Mouse (Mus musculus): ENCODE measurements around the gene Slu7. TPM values are rescaled to one million over a fixed set of nuclear protein-coding genes. Genes with fewer than 3 reads are reported as not detected.

Slu7 gene
- polyA plus RNA-seq, 1 experiment, result 4.1 TPM

DNA sequence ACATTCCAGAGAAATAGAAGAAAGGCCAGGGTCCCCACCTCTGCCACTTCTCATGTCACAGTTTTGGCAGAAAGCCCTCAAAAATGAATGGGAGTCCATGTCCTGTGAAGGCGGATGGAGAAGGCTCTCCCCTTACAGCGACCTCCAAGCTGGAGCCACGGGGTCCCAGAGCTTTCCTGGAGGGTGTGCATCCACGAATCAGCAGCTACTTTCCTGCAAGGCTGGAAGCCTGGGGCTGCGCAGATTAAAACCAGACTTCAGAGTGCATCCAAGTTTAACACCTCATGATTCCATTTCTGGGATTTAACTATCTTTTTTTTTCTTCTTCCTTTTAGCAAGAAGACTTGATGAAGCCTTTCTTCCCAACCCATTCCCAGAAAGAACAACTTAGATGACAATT lies 47.0 kb downstream of the Slu7 start:
- no peaks in the 10 kb centered on the region for H3K4me1 ChIP-seq (replicated peaks; ENCODE audit: control insufficient read depth, insufficient read depth, low read length)
- 75% methylated on average over 5 of the region's 5 CpGs for WGBS
- H3K4me3 ChIP-seq (ENCODE audit: control insufficient read depth, insufficient read depth, low read length), result no peak overlapping the region
- H3K27me3 ChIP-seq (ENCODE audit: control insufficient read depth, insufficient read depth, low read length), result no peaks in the 10 kb centered on the region
- TF ChIP-seq CTCF (IDR thresholded peaks at IDR 0.05; ENCODE audit: borderline replicate concordance, control insufficient read depth, extremely low read depth, insufficient read depth, low read length, poor library complexity) (no peak), POLR2A (IDR thresholded peaks at IDR 0.05; ENCODE audit: control insufficient read depth, extremely low read depth, insufficient read depth, low read length, poor library complexity) (no peak)
- no peak overlapping the region for H3K27ac ChIP-seq (ENCODE audit: control insufficient read depth, insufficient read depth, low read length)
- no peaks in the 10 kb centered on the region for H3K36me3 ChIP-seq (ENCODE audit: control insufficient read depth, insufficient read depth, low read length)
- DNase-seq, result no peak

DNA sequence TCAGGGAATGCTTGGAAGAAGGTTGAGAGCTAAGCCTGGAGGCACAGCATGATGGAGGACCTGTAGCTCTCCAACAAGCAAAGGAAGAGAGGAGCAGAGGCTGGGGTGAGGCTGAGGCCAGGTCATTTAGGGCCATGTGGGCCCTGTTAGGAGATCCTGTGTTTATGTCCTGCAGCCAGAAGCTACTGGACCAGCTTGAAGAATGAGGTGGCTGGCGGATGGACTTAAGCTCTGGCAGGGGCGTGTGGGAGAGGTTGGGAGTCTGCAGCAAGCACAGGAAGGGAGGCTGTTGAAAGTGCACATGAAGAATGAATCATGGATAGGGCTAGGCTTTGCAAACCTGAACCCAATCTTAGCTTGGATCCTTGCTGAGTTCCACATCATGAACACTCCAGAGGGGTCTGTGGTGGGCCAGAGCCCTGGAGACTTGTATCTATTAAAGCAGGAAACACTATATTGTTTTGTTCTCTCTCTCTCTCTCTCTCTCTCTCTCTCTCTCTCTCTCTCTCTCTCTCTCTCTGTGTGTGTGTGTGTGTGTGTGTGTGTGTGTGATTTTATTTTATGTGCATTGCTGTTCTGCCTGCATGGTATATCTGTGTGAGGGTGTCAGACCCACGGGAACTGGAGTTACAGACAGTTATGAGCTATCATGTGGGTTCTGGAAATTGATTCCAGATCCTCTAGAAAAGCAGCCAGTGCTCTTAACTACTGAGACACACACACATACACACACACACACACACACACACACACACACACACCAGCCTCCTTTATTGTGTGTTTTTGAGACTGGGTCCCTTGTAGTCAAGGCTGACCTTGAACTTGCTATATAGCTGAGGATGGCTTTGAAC lies 48.4 kb downstream of the Slu7 start:
- TF ChIP-seq CTCF (IDR thresholded peaks at IDR 0.05; ENCODE audit: borderline replicate concordance, control insufficient read depth, extremely low read depth, insufficient read depth, low read length, poor library complexity) (no peak), POLR2A (IDR thresholded peaks at IDR 0.05; ENCODE audit: control insufficient read depth, extremely low read depth, insufficient read depth, low read length, poor library complexity) (no peak)
- Histone ChIP-seq H3K36me3 (ENCODE audit: control insufficient read depth, insufficient read depth, low read length) (no peaks in the 10 kb centered on the region), H3K27me3 (ENCODE audit: control insufficient read depth, insufficient read depth, low read length) (no peaks in the 10 kb centered on the region), H3K4me3 (ENCODE audit: control insufficient read depth, insufficient read depth, low read length) (no peak overlapping the region), H3K4me1 (replicated peaks; ENCODE audit: control insufficient read depth, insufficient read depth, low read length) (no peaks in the 10 kb centered on the region), H3K27ac (ENCODE audit: control insufficient read depth, insufficient read depth, low read length) (no peak overlapping the region)
- 83% methylated on average over 3 of the region's 3 CpGs for WGBS
- no peak for DNase-seq

DNA sequence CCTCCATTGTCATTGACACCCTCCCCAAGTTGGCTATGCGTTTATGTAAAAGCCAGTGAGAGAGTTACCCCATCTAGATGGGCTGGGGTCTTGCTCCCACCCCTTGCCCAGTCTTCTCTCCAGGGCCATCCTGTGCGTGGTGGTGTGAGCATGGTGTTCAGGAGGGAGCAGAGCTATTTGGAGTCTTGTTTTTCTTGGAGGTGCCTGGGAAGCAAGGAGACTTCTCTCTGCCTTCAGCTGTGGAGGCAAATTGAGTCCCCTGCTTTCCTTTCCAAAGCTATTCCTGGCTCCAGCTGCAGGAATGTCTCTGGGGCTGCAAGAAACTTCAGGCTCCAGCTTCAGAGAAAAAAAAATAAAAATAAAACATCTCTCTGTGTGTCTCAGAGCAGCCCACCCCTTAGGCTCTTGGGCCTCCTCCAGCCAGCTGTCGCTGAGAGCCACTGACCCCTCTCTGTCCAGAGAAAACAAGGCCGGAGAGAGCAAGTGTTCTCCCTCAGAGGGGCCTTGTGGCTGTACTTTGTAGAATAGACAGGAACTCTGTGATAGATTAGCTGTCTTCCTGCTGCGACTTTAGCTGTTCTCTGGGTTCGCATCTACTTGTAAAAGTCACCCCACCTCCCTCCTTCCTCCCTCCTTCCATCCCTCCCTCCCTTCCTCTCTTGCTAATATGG lies 49.7 kb downstream of the Slu7 start:
- 65% methylated on average over 6 of the region's 6 CpGs for WGBS
- TF ChIP-seq POLR2A (IDR thresholded peaks at IDR 0.05; ENCODE audit: control insufficient read depth, extremely low read depth, insufficient read depth, low read length, poor library complexity), result no peak
- no peak for TF ChIP-seq CTCF (IDR thresholded peaks at IDR 0.05; ENCODE audit: borderline replicate concordance, control insufficient read depth, extremely low read depth, insufficient read depth, low read length, poor library complexity)
- Histone ChIP-seq H3K27ac (ENCODE audit: control insufficient read depth, insufficient read depth, low read length) (no peak overlapping the region), H3K4me1 (replicated peaks; ENCODE audit: control insufficient read depth, insufficient read depth, low read length) (no peaks in the 10 kb centered on the region), H3K27me3 (ENCODE audit: control insufficient read depth, insufficient read depth, low read length) (no peaks in the 10 kb centered on the region), H3K4me3 (ENCODE audit: control insufficient read depth, insufficient read depth, low read length) (no peak overlapping the region), H3K36me3 (ENCODE audit: control insufficient read depth, insufficient read depth, low read length) (no peaks in the 10 kb centered on the region)
- DNase-seq, result no peak

DNA sequence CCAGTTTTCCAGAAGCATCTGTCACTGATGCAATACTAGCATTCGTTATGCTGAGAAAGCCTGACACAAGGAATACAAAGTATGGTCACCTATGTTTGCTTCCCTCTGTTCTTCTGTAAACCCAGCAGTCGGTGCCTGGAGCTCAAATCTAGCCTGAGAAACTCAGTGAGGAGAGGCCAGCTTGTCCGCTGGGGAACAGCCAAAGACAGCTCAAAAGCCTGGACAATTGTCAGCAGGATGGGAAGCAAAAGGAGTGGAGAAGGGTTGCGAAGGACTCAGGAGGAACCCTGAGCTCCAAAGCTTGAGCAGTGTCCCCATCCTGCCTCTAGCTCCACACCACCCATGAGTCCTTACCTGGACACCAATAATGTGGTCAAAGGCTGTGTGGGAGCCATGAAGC lies 50.5 kb downstream of the Slu7 start:
- Histone ChIP-seq H3K27ac (ENCODE audit: control insufficient read depth, insufficient read depth, low read length) (no peak overlapping the region), H3K36me3 (ENCODE audit: control insufficient read depth, insufficient read depth, low read length) (no peaks in the 10 kb centered on the region), H3K27me3 (ENCODE audit: control insufficient read depth, insufficient read depth, low read length) (no peaks in the 10 kb centered on the region), H3K4me1 (replicated peaks; ENCODE audit: control insufficient read depth, insufficient read depth, low read length) (no peaks in the 10 kb centered on the region), H3K4me3 (ENCODE audit: control insufficient read depth, insufficient read depth, low read length) (no peak overlapping the region)
- TF ChIP-seq POLR2A (IDR thresholded peaks at IDR 0.05; ENCODE audit: control insufficient read depth, extremely low read depth, insufficient read depth, low read length, poor library complexity), result no peak
- no peak for TF ChIP-seq CTCF (IDR thresholded peaks at IDR 0.05; ENCODE audit: borderline replicate concordance, control insufficient read depth, extremely low read depth, insufficient read depth, low read length, poor library complexity)
- WGBS, result 85% methylated on average over 4 of the region's 4 CpGs
- no peak for DNase-seq

DNA sequence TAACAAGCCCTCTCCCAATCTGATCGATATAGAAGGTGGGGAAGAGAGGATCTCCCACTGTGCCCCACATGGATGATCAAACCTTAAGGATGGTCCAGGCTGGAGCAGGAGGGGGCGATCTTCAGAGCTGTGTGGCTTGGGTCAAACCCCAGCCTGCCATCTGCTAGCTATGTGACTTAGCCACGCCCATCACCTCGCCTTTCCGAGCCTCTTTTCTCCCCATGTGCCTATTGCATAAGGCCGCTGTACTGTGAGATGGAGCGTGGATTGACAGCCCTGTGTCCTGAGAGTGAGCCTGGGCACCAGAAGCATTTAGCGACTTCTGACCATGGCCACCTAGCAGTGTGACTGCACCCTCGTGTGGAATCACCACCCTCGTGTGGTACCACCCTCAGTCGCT lies 51.1 kb downstream of the Slu7 start:
- H3K4me3 ChIP-seq (ENCODE audit: control insufficient read depth, insufficient read depth, low read length), result no peak overlapping the region

DNA sequence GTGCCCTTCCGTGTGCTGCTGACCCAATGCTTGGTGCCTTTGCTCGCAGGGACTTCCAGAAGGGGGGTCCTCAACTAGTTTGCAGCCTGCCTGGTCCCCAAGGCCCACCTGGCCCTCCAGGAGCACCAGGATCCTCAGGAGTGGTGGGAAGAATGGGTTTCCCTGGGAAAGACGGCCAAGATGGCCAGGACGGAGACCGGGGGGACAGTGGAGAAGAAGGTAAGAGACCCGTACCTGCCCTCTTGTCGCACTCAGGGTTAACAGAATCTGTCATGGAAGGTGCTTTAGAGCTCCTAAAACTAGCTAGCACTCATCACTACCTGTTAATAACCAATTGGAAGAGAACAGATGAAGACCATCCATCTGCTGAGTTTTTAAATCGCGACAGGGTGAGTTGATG lies 52.3 kb downstream of the Slu7 start:
- H3K4me3 ChIP-seq (ENCODE audit: control insufficient read depth, insufficient read depth, low read length), result no peak overlapping the region
- H3K27ac ChIP-seq (ENCODE audit: control insufficient read depth, insufficient read depth, low read length), result no peak overlapping the region
- TF ChIP-seq POLR2A (IDR thresholded peaks at IDR 0.05; ENCODE audit: control insufficient read depth, extremely low read depth, insufficient read depth, low read length, poor library complexity) (no peak), CTCF (IDR thresholded peaks at IDR 0.05; ENCODE audit: borderline replicate concordance, control insufficient read depth, extremely low read depth, insufficient read depth, low read length, poor library complexity) (no peak)
- no peak for DNase-seq
- no peaks in the 10 kb centered on the region for H3K27me3 ChIP-seq (ENCODE audit: control insufficient read depth, insufficient read depth, low read length)
- no peaks in the 10 kb centered on the region for H3K36me3 ChIP-seq (ENCODE audit: control insufficient read depth, insufficient read depth, low read length)
- no peaks in the 10 kb centered on the region for H3K4me1 ChIP-seq (replicated peaks; ENCODE audit: control insufficient read depth, insufficient read depth, low read length)
- 92% methylated on average over 9 of the region's 9 CpGs for WGBS

More for the DNA sequence above, 51.1 kb downstream of the Slu7 start:
- TF ChIP-seq POLR2A (IDR thresholded peaks at IDR 0.05; ENCODE audit: control insufficient read depth, extremely low read depth, insufficient read depth, low read length, poor library complexity) (no peak), CTCF (IDR thresholded peaks at IDR 0.05; ENCODE audit: borderline replicate concordance, control insufficient read depth, extremely low read depth, insufficient read depth, low read length, poor library complexity) (no peak)
- Histone ChIP-seq H3K4me1 (replicated peaks; ENCODE audit: control insufficient read depth, insufficient read depth, low read length) (no peaks in the 10 kb centered on the region), H3K27ac (ENCODE audit: control insufficient read depth, insufficient read depth, low read length) (no peak overlapping the region), H3K27me3 (ENCODE audit: control insufficient read depth, insufficient read depth, low read length) (no peaks in the 10 kb centered on the region), H3K36me3 (ENCODE audit: control insufficient read depth, insufficient read depth, low read length) (no peaks in the 10 kb centered on the region)
- no peak for DNase-seq
- 65% methylated on average over 11 of the region's 11 CpGs for WGBS
